Mouse (Mus musculus) myocyte (in vitro differentiated cells): ENCODE results near the gene Cldn14. TPM values are rescaled to one million over a fixed set of nuclear protein-coding genes. Genes with fewer than 3 reads are reported as not detected.

ENCODE experiments used
- H3K27me3 ChIP-seq: one replicate; pipeline ENCODE4 v1.6.1; 2011; ENCODE audit not compliant: control insufficient read depth, insufficient read depth, insufficient read length
- H3K36me3 ChIP-seq: one replicate; pipeline ENCODE4 v1.6.1; 2011; ENCODE audit not compliant: control insufficient read depth, insufficient read depth
- H3K4me2 ChIP-seq: one replicate; pipeline ENCODE4 v1.6.1; 2011; ENCODE audit warnings: low read depth, control low read depth
- H3K4me3 ChIP-seq: one replicate; pipeline ENCODE4 v1.5.1; 2011; ENCODE audit warnings: mild to moderate bottlenecking, control low read depth, moderate library complexity
- H3K79me2 ChIP-seq: one replicate; pipeline ENCODE4 v1.6.1; 2011; ENCODE audit not compliant: control insufficient read depth, insufficient read depth
- H3ac ChIP-seq: one replicate; pipeline ENCODE4 v1.6.1; 2011; ENCODE audit not compliant: control insufficient read depth, insufficient read length
- CEBPB ChIP-seq: IDR thresholded peaks from 2 replicates; pipeline ENCODE4 v1.6.1; 2011; ENCODE audit warnings: mild to moderate bottlenecking, moderate library complexity; ENCODE audit not compliant: poor library complexity, insufficient read depth, severe bottlenecking
- E2F4 ChIP-seq: IDR thresholded peaks from one replicate; pipeline ENCODE4 v1.6.1; 2011; ENCODE audit warnings: mild to moderate bottlenecking, control low read depth, moderate library complexity; ENCODE audit not compliant: insufficient read depth
- MAX ChIP-seq: IDR thresholded peaks from one replicate; pipeline ENCODE4 v1.6.1; 2011; ENCODE audit warnings: low read depth, mild to moderate bottlenecking, control low read depth
- MYOD1 ChIP-seq, 3 experiments: IDR thresholded peaks; one replicate each; pipeline ENCODE4 v1.6.1; 2011; ENCODE audit warnings: control low read depth in 2 of 3, low read depth in 2 of 3, mild to moderate bottlenecking in 2 of 3, moderate library complexity in 1 of 3; ENCODE audit not compliant: insufficient read length in 2 of 3, control insufficient read depth in 1 of 3
- MYOG ChIP-seq, 3 experiments: IDR thresholded peaks; one replicate each; pipeline ENCODE4 v1.6.1; 2011; ENCODE audit warnings: control low read depth in 2 of 3, low read depth in 2 of 3, mild to moderate bottlenecking in 2 of 3; ENCODE audit not compliant: insufficient read length in 2 of 3, control insufficient read depth in 1 of 3, insufficient read depth in 1 of 3
- POLR2A ChIP-seq: IDR thresholded peaks from one replicate; pipeline ENCODE4 v1.6.1; 2011; ENCODE audit warnings: low read depth, mild to moderate bottlenecking, control low read depth, moderate library complexity; ENCODE audit not compliant: insufficient read length
- POLR2AphosphoS2 ChIP-seq: IDR thresholded peaks from one replicate; pipeline ENCODE4 v1.6.1; 2011; ENCODE audit warnings: low read depth, control low read depth; ENCODE audit not compliant: insufficient read length
- REST ChIP-seq: IDR thresholded peaks from one replicate; pipeline ENCODE4 v1.6.1; 2011; ENCODE audit warnings: mild to moderate bottlenecking, control low read depth, moderate library complexity; ENCODE audit not compliant: insufficient read depth, insufficient read length
- SRF ChIP-seq: IDR thresholded peaks from one replicate; pipeline ENCODE4 v1.6.1; 2011; ENCODE audit warnings: low read depth; ENCODE audit not compliant: control insufficient read depth, insufficient read length
- TCF12 ChIP-seq: IDR thresholded peaks from one replicate; pipeline ENCODE4 v1.6.1; 2011; ENCODE audit warnings: mild to moderate bottlenecking, control low read depth; ENCODE audit not compliant: poor library complexity, insufficient read depth, severe bottlenecking
- TCF3 ChIP-seq: IDR thresholded peaks from one replicate; pipeline ENCODE4 v1.6.1; 2011; ENCODE audit warnings: low read depth, control low read depth; ENCODE audit not compliant: insufficient read length
- USF1 ChIP-seq: IDR thresholded peaks from one replicate; pipeline ENCODE4 v1.6.1; 2011; ENCODE audit warnings: low read depth, mild to moderate bottlenecking, control low read depth, moderate library complexity
- polyA plus RNA-seq: library from polyadenylated mRNA; unstranded; fragments of >200 nt; fragmentation: generic; extraction: Trizol; gene quantifications from one replicate; pipeline ENCODE4 v1.2.1, GENCODE M21; 2012; ENCODE audit warnings: missing spikeins

Gene Cldn14
- polyA plus RNA-seq: 0.07 TPM

DNA sequence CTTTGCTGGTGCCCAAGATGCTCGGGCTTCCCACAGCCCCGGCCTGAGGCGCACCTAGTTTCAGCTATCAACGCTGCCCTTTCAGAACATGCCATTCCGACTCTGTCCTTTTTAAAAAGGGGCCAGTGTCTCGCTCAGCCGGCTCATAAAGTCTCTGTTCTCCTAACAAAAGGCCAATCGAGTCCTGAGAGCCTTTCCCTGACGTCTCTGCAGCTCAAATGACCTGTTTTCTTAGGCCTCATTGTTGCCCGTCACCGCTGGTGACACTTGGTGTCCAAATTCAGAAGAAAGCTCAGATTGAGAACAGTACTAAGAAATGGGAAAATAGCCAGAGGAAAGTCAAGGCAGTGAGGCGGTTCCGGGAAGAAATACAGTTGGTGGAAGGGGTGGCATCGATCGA is at the start of gene Cldn14:
Cldn14 (minus strand) TSS at position 101 of the 400 bp plus-strand sequence.
- H3K4me2 ChIP-seq: no peak within 1 kb of the TSS
- no peaks in the 10 kb centered on the region for H3K79me2 ChIP-seq
- H3ac ChIP-seq: no peak within 1 kb of the TSS
- TF ChIP-seq USF1 (no peak), TCF12 (no peak), E2F4 (no peak), CEBPB (no peak), POLR2A (no peak), MYOG (IDR thresholded peaks at IDR 0.05; ENCODE audit: control insufficient read depth in 1 of 3, insufficient read depth in 1 of 3, insufficient read length in 2 of 3, low read depth in 2 of 3) (no peak), MAX (no peak), REST (no peak), POLR2AphosphoS2 (no peak), TCF3 (no peak), MYOD1 (IDR thresholded peaks at IDR 0.05; ENCODE audit: control insufficient read depth in 1 of 3, insufficient read length in 2 of 3, low read depth in 2 of 3) (no peak), SRF (no peak)
- H3K36me3 ChIP-seq: no peaks in the 10 kb centered on the region
- H3K27me3 ChIP-seq: peaks cover 43% of the 10 kb centered on the region
- H3K4me3 ChIP-seq: no peak within 1 kb of the TSS

DNA sequence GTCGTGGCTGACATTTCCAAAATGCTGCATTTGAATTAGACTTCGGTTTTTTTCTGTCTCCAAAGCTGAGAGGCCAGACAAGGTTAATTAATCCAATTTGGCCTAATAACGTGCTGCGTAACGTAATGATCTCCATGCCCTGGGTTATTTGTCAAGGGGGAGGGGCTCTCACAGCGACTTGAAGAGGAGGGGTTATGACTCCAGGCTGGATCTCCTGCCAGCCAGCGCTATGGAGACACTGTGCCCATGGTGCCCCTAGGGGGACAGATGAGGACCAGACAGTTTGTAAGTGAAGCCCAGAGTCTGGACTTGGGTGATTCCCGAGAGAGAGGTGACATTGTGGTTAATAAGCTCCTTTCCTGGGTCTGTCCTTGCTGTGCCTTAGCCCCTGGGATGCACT is 46.9 kb upstream of the Cldn14 start:
- H3K79me2 ChIP-seq: no peaks in the 10 kb centered on the region
- no peak overlapping the region for H3K4me3 ChIP-seq
- H3K4me2 ChIP-seq: no peak overlapping the region
- H3ac ChIP-seq: no peak overlapping the region
- no peaks in the 10 kb centered on the region for H3K36me3 ChIP-seq
- no peak for TF ChIP-seq REST
- no peaks in the 10 kb centered on the region for H3K27me3 ChIP-seq

DNA sequence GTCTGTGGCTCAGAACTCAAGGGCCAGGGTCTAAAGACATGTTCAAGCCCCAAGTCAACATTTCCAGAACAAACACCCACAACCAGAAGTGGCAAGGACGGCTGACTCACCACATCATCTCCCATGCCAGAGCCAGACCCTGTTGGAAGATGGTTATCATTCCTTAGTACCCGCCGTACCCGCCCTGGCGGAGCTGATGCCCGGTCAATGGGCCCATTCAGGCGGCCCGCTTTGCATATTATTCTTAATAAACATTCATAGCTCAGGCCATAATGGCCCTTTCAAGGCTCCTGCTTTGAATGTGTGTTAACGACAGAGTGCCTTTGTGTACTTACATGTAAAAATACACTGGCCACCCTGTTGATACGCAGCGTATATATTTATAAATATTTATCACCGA is 46.5 kb upstream of the Cldn14 start:
- no peaks in the 10 kb centered on the region for H3K79me2 ChIP-seq
- no peak overlapping the region for H3K4me2 ChIP-seq
- H3K27me3 ChIP-seq: no peaks in the 10 kb centered on the region
- H3ac ChIP-seq: no peak overlapping the region
- no peaks in the 10 kb centered on the region for H3K36me3 ChIP-seq
- no peak overlapping the region for H3K4me3 ChIP-seq
- TF ChIP-seq MAX (no peak), REST (no peak), MYOD1 (IDR thresholded peaks at IDR 0.05; ENCODE audit: control insufficient read depth in 1 of 3, insufficient read length in 2 of 3, low read depth in 2 of 3) (no peak), TCF12 (no peak), MYOG (IDR thresholded peaks at IDR 0.05; ENCODE audit: control insufficient read depth in 1 of 3, insufficient read depth in 1 of 3, insufficient read length in 2 of 3, low read depth in 2 of 3) (no peak), TCF3 (no peak), POLR2AphosphoS2 (no peak)

DNA sequence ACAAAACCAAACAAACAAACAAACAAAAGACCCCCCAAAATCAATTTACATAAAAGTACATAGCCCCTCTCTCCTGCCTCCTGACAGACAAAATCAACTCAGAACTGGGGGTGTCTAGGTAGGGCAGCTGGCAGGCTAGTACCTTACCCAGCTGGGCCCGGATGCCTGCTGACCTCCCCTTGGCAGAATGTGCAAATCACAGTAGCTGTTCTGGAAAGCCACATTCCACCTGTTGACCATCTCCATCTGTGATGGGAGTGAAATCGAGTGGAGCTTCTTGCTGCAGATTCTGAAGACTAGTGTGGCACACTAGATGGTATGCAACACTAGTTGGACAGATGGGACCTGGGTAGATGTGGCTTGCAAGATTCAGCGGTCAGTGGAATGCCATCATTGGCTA is 41.7 kb upstream of the Cldn14 start:
- Histone ChIP-seq H3K27me3 (no peaks in the 10 kb centered on the region), H3ac (no peak overlapping the region), H3K4me2 (no peak overlapping the region), H3K4me3 (no peak overlapping the region), H3K79me2 (no peaks in the 10 kb centered on the region), H3K36me3 (no peaks in the 10 kb centered on the region)
- TF ChIP-seq MYOG (IDR thresholded peaks at IDR 0.05; ENCODE audit: control insufficient read depth in 1 of 3, insufficient read depth in 1 of 3, insufficient read length in 2 of 3, low read depth in 2 of 3) (no peak), POLR2AphosphoS2 (no peak), SRF (no peak), TCF12 (no peak), USF1 (no peak), E2F4 (no peak), TCF3 (no peak), REST (no peak), MAX (no peak), CEBPB (no peak), MYOD1 (IDR thresholded peaks at IDR 0.05; ENCODE audit: control insufficient read depth in 1 of 3, insufficient read length in 2 of 3, low read depth in 2 of 3) (no peak), POLR2A (no peak)

DNA sequence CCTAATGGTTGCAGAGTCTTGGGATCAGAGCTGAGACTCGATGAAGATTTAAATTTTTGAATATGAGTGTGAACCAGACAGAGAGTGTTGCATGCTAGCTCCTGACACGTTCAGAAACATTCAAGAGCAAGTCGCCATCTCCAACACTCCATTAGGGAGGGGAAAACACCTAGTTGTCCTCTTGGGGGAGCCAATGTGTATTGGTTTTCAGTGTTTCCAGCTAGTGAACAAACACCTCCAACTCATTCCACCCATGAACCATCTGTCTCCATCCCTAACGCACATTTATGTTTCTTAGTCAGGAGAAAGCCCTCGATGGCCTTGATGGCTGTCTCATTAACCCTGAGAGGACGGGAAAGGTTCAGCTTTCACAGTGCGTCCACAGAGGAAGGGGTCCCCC is 36.4 kb upstream of the Cldn14 start:
- H3K4me3 ChIP-seq: no peak overlapping the region
- TF ChIP-seq CEBPB (no peak), MAX (no peak), REST (no peak), SRF (no peak), TCF12 (no peak), POLR2A (no peak)
- H3K27me3 ChIP-seq: no peaks in the 10 kb centered on the region
- no peak overlapping the region for H3ac ChIP-seq
- no peak overlapping the region for H3K4me2 ChIP-seq
- no peaks in the 10 kb centered on the region for H3K79me2 ChIP-seq
- H3K36me3 ChIP-seq: no peaks in the 10 kb centered on the region
